Mouse (Mus musculus): ENCODE measurements at regions not wholly inside any gene's neighbourhood (a gene's known extent, or its start where the extent isn't known, plus 50 kb on each side); places are given as distances from the start of the nearest gene placed in this dataset.
A peak's percentile ranks its signal among the peaks of the same experiment; 100 is the strongest.

GRCm38 (mm10) chr1:194878440-194878839 lies 60.2 kb upstream of the Cd34 start:
- peak; percentile 63 to 70 for DNase-seq (ENCODE audit: low spot score in 2 of 2)

- DNase-seq (ENCODE audit: low spot score in 2 of 2), result peak; percentile 99
Observed at GRCm38 (mm10) chr1:194879324-194880233, 59.0 kb upstream of the Cd34 start.

GRCm38 (mm10) chr1:194881556-194882223 lies 56.9 kb upstream of the Cd34 start:
- no peak for DNase-seq (ENCODE audit: low spot score in 2 of 2)

- DNase-seq (ENCODE audit: low spot score in 2 of 2), result no peak
Observed at GRCm38 (mm10) chr1:194885071-194885686, 53.4 kb upstream of the Cd34 start.

GRCm38 (mm10) chr1:194885687-194886077 lies 52.9 kb upstream of the Cd34 start:
- DNase-seq (ENCODE audit: low spot score in 2 of 2), result peak; percentile 45 to 64
